Mouse (Mus musculus) liver, embryonic 14.5 days (tissue): ENCODE measurements at regions not wholly inside any gene's neighbourhood (a gene's known extent, or its start where the extent isn't known, plus 50 kb on each side); places are given as distances from the start of the nearest gene placed in this dataset.
A peak's percentile ranks its signal among the peaks of the same experiment; 100 is the strongest.

Source experiments
- ATAC-seq: fragments of 200-750 bp; cut with Nextera tagmentation; 2 replicates; pipeline ENCODE4 v1.8.0; 2017; ENCODE audit warnings: moderate number of reproducible peaks, mild to moderate bottlenecking, moderate library complexity; ENCODE audit not compliant: insufficient read depth
- DNase-seq, 3 experiments: peaks; one replicate each; pipeline ENCODE4 v3.0.0-alpha.2; 2012 to 2013; ENCODE audit warnings: low read depth in 3 of 3, low spot score in 3 of 3
- H3K27ac ChIP-seq: fragments of 300-500 bp; sonication (generic); 2 replicates; pipeline ENCODE4 v1.5.1; 2014; ENCODE audit warnings: moderate library complexity, mild to moderate bottlenecking, control low read depth, inconsistent platforms
- H3K27me3 ChIP-seq: fragments of 300-500 bp; sonication (generic); 2 replicates; pipeline ENCODE4 v1.6.1; 2014; ENCODE audit warnings: mild to moderate bottlenecking, low read length, moderate library complexity; ENCODE audit not compliant: control insufficient read depth, insufficient read depth
- H3K36me3 ChIP-seq: fragments of 300-500 bp; sonication (generic); replicated peaks from 2 replicates; pipeline ENCODE4 v1.6.1; 2014; ENCODE audit warnings: low read depth; ENCODE audit not compliant: control insufficient read depth, insufficient read depth
- H3K4me1 ChIP-seq, 2 experiments: fragments of 200-500 bp in 1 of 2; fragments of 300-500 bp in 1 of 2; sonication (generic) in 1 of 2; replicated peaks; 2 replicates each; pipeline ENCODE4 v1.6.1; 2012 to 2014; ENCODE audit warnings: antibody characterized with exemption in 1 of 2, inconsistent platforms in 1 of 2, low read length in 1 of 2; ENCODE audit not compliant: control insufficient read depth in 2 of 2, insufficient read depth in 2 of 2
- H3K4me2 ChIP-seq: fragments of 300-500 bp; sonication (generic); 2 replicates; pipeline ENCODE4 v1.6.1; 2014; ENCODE audit warnings: low read depth, mild to moderate bottlenecking, control low read depth, moderate library complexity
- H3K4me3 ChIP-seq, 2 experiments: fragments of 200-500 bp in 1 of 2; fragments of 300-500 bp in 1 of 2; sonication (generic) in 1 of 2; 2 replicates each; pipeline ENCODE4 v1.5.1; 2012 to 2014; ENCODE audit warnings: low read depth in 2 of 2, low read length in 2 of 2, mild to moderate bottlenecking in 2 of 2, control low read depth in 1 of 2, inconsistent platforms in 1 of 2, moderate library complexity in 1 of 2; ENCODE audit not compliant: insufficient read depth in 1 of 2
- H3K9ac ChIP-seq: fragments of 300-500 bp; sonication (generic); replicated peaks from 2 replicates; pipeline ENCODE4 v1.6.1; 2014; ENCODE audit warnings: mild to moderate bottlenecking, control low read depth, moderate library complexity
- H3K9me3 ChIP-seq: fragments of 300-500 bp; sonication (generic); 2 replicates; pipeline ENCODE4 v1.6.1; 2016; ENCODE audit warnings: low read length, mixed read lengths; ENCODE audit not compliant: control insufficient read depth
- CTCF ChIP-seq: IDR thresholded peaks from 2 replicates; pipeline ENCODE4 v1.5.1; 2016; ENCODE audit warnings: antibody characterized with exemption, low read depth, control low read depth
- EP300 ChIP-seq: IDR thresholded peaks from 2 replicates; pipeline ENCODE4 v1.6.1; 2016; ENCODE audit warnings: antibody characterized with exemption, low read depth
- WGBS: fragments of 180-500 bp; shearing (Covaris S2); extraction: QIAGEN DNeasy Blood & Tissue Kit; methylation state at CpG from one replicate; pipeline ENCODE4 v1.1.7; 2014; ENCODE audit not compliant: insufficient replicate concordance; 5-methylcytosine and 5-hydroxymethylcytosine counted together

DNA sequence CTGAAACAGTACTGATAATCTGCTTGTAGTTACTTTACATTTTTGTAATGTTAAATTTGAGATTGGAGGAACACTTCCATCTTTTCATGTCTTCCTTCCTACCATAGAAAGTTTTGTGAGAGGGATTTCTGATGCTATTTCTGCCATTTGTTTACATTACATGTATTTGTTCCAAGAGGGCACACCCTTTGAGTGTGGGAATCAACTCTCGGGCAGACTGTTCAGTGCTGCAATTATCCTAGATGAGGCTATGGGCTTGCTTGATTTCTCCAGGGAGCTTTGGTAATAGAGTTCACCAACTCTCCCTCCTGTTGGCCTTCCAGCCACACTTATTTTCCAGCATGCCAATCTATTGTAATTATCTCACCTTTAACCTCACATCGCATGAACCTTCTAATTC, 52.4 kb downstream of the Gm13691 start:
- DNase-seq (no peak), ATAC-seq (no peak)
- Histone ChIP-seq H3K27ac (no peak overlapping the region), H3K27me3 (no peaks in the 10 kb centered on the region), H3K36me3 (no peaks in the 10 kb centered on the region), H3K4me3 (no peak overlapping the region), H3K4me2 (no peak overlapping the region), H3K4me1 (no peaks in the 10 kb centered on the region), H3K9ac (no peak overlapping the region), H3K9me3 (no peaks in the 10 kb centered on the region)
- TF ChIP-seq EP300 (no peak), CTCF (no peak)
- WGBS = 61% methylated on average over 2 of the region's 2 CpGs

DNA sequence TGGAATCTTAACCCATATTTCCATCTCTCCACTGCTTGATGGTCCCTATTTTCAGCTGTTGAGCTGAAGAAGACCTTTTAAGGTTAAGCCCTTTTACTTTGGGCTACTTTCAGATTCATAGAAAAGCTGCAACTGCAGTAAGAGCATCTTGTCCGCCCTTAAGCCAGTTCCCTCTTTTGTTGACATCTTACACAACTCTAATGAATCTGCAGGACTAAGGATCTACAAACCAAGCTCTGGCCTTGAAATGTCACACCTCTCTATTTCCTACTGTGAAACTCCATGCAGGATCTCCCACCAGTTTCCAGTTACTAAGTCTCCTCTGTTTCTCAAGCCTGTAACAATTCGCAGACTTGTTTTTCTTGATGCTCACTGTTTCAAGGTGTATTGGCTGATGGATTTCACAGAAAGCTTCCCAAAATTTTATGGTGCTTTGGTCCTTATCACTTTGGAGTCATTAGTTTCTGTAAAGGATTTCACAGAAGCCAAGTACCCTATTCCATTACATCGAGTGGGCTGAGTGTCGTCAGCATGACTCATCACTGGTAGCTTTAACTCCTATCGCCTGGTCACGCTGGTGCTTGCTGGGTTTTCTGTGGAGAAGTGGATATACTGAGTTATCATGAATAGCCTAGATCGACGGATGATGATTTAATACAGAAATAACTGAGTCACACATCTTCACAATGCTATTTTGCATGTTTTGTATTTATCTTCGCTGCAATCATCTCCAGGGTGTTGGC, 58.2 kb downstream of the Gm13691 start:
- H3K36me3 ChIP-seq = no peaks in the 10 kb centered on the region
- no peaks in the 10 kb centered on the region for H3K27me3 ChIP-seq
- TF ChIP-seq CTCF (no peak), EP300 (no peak)
- H3K4me2 ChIP-seq = no peak overlapping the region
- no peaks in the 10 kb centered on the region for H3K9me3 ChIP-seq
- ATAC-seq (no peak), DNase-seq (peak in 1 of 3 experiments; percentile 33)
- peaks cover 25 to 34% of the 10 kb centered on the region in 2 experiments for H3K4me1 ChIP-seq
- no peak overlapping the region for H3K4me3 ChIP-seq
- WGBS = 64% methylated on average over 9 of the region's 9 CpGs
- H3K27ac ChIP-seq = peak overlapping the region; percentile 19
- H3K9ac ChIP-seq = no peak overlapping the region

DNA sequence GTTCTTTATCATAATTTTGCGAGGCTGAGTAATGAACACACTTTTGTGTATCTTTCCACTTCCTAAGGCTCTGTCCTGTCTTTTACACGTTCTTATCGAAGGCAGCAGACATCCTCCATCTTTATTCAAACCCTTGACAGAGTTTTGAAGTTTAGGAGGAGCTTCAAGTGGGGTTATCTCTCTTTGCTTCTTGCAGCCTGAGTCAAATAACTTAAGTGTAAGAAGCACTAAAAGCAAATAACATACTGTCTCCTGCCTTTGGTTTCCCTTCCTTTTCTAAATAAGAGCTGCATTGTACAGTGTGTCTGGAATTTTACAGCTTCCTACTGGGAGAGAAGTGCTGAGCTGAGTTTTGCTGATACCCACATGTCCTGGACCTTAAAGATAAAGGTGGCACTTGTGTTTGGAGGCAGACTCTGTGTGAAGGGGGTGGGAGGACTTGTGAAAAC, 61.6 kb downstream of the Gm13691 start:
- 4% methylated on average over 3 of the region's 3 CpGs for WGBS
- no peak overlapping the region for H3K4me3 ChIP-seq
- no peaks in the 10 kb centered on the region for H3K36me3 ChIP-seq
- TF ChIP-seq CTCF = no peak
- TF ChIP-seq EP300 = peak; percentile 93
- ATAC-seq = peak; percentile 98
- H3K9ac ChIP-seq = peak overlapping the region; percentile 10
- H3K27me3 ChIP-seq = no peaks in the 10 kb centered on the region
- peaks cover 25 to 34% of the 10 kb centered on the region in 2 experiments for H3K4me1 ChIP-seq
- H3K4me2 ChIP-seq = peak overlapping the region; percentile 42
- peak; percentile 85 to 89 (median 88) for DNase-seq
- peak overlapping the region; percentile 92 for H3K27ac ChIP-seq
- no peaks in the 10 kb centered on the region for H3K9me3 ChIP-seq

DNA sequence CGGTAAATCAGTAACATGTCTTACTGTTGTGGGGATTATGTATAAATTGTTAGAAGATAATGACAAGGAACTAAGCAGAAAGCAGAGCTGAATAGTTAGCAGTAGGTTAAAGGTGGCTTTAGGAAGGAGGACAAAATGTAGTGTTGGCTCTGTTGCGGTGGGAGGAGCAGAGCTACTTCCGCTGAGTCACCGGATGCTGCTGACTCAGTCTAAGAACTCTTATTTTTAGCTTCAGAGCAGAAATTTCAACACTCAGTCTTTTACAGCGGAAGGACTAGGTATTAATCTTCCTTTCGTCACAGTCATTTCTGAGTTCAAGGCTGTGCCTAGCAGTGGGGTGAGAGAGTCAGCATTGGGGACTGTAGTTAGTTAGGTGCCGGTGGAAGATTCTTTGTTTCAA, 68.9 kb downstream of the Gm13691 start:
- peak overlapping the region; percentile 45 for H3K9ac ChIP-seq
- H3K4me1 ChIP-seq = peaks cover 11% of the 10 kb centered on the region in 2 experiments
- peak overlapping the region; percentile 55 for H3K4me2 ChIP-seq
- H3K36me3 ChIP-seq = no peaks in the 10 kb centered on the region
- peak overlapping the region; percentile 91 for H3K27ac ChIP-seq
- ATAC-seq (peak; percentile 88), DNase-seq (peak; percentile 66 to 69 (median 67))
- 41% methylated on average over 7 of the region's 7 CpGs for WGBS
- no peaks in the 10 kb centered on the region for H3K27me3 ChIP-seq
- H3K4me3 ChIP-seq = peak overlapping the region; percentile 22 to 39; a peak in 2 of 4 replicates
- no peaks in the 10 kb centered on the region for H3K9me3 ChIP-seq
- no peak; the same call in 1 of the 2 replicates for TF ChIP-seq EP300
- no peak for TF ChIP-seq CTCF

DNA sequence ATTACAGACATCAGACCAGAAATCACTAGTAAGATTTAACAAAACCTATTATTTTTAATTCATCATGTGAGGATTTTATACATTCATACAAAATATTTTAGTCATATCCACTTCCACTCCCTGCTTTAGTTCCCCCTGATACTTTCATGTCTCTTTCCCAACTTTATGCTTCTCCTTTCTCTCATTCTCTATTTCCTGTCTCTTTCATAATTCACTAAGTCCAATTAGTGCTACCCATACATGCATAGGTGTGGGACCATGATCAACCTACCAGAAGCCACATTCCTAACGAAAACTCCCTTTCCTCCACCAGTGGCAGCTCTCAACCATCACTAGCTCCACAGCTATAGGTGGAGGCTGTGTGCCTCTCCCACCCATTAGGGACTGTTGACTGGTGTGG, 70.9 kb downstream of the Gm13691 start:
- WGBS = 72% methylated on average over 1 of the region's 1 CpGs
- Histone ChIP-seq H3K36me3 (no peaks in the 10 kb centered on the region), H3K4me3 (no peak overlapping the region), H3K27me3 (no peaks in the 10 kb centered on the region), H3K9ac (no peak overlapping the region), H3K9me3 (no peaks in the 10 kb centered on the region), H3K27ac (no peak overlapping the region), H3K4me1 (peaks cover 11 to 13% of the 10 kb centered on the region in 2 experiments), H3K4me2 (no peak overlapping the region)
- TF ChIP-seq CTCF (no peak), EP300 (no peak)
- 0 out of 2 replicates have a peak, but pooled peaks have one; percentile 8 for ATAC-seq
- no peak for DNase-seq
